In genomic region chr14:13567250-13567649, GRCm38 (mm10) we compare ENCODE assay signal across 13 mouse cellular contexts.
"Had no signal": no experiment of that assay in that cellular context is flagged by ENCODE, and none has a peak within 500 bp of the region (broad histone marks: within the 10 kb centered on the region; RNA-seq: fewer than 3 reads in every experiment).

No protein-coding gene starts in this region.

- ATAC-seq: liver, postnatal 0 days had no signal

- DNase-seq: kidney, postnatal 4 days; liver; liver, embryonic 13.5 days; liver, postnatal 0 days; lung, postnatal 4 days; midbrain, embryonic 14.5 days; thymus, postnatal 4 days had no signal

- H3K27me3 ChIP-seq: limb, embryonic 12.5 days; liver, embryonic 13.5 days; neural tube, embryonic 13.5 days had no signal

- H3K9me3 ChIP-seq: limb, embryonic 12.5 days; liver, embryonic 13.5 days; midbrain, embryonic 10.5 days; neural tube, embryonic 13.5 days had no signal

- H3K27ac ChIP-seq: kidney, postnatal 0 days; layer of hippocampus, adult 2 months; limb, embryonic 12.5 days; liver, embryonic 13.5 days; midbrain, embryonic 10.5 days; neural tube, embryonic 13.5 days; stomach, postnatal 0 days had no signal

- H3K4me3 ChIP-seq: layer of hippocampus, adult 2 months; limb, embryonic 12.5 days; liver, embryonic 13.5 days; midbrain, embryonic 10.5 days; neural tube, embryonic 13.5 days had no signal

- H3K4me2 ChIP-seq: limb, embryonic 12.5 days; liver, embryonic 13.5 days; neural tube, embryonic 13.5 days had no signal

- H3K4me1 ChIP-seq: limb, embryonic 12.5 days; liver, embryonic 13.5 days; midbrain, embryonic 10.5 days; neural tube, embryonic 13.5 days had no signal

- H3K9ac ChIP-seq: limb, embryonic 12.5 days; liver, embryonic 13.5 days; liver, postnatal 0 days; neural tube, embryonic 13.5 days had no signal

- H3K36me3 ChIP-seq: limb, embryonic 12.5 days; liver, embryonic 13.5 days; midbrain, embryonic 10.5 days; neural tube, embryonic 13.5 days had no signal
